8 mouse cellular contexts compared by ENCODE assay signal in the genomic region with DNA sequence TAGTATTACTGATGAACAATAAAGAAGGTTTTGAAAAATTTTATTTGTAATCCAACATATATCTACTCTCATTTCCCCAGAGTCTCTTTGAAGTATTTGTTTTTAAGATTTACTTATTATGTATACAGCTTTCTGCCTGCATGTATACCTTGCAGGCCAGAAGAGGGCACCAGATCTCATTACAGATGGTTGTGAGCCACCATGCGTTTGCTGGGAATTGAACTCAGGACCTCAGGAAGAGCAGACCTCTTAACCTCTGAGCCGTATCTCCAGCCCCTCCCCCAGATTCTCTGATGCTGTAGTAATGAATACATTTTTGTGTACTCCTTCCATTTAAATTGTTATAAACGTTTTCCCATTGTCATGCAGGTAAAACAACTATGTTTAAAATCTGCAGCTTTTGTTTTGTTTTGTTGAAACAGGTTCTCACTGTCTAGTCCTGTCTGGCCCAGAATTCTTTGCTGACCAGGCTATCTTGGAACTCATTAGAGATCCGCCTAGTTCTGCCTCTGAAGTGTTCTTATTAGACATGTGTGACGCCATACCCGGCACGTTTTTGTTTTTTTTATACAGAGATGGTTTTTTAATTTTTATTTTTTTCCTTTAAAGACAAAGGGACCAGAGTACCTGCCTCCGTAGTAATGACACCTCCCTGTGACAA. TPM values are rescaled to one million over a fixed set of nuclear protein-coding genes. Genes with fewer than 3 reads are reported as not detected.
DNase-seq lines count a peak whose midpoint lies in the region; ATAC-seq and TF ChIP-seq lines count a peak whose summit lies in the region.

No protein-coding gene starts in this region.

- no peaks in the 10 kb centered on the region for H3K27me3 ChIP-seq in kidney, embryonic 16.5 days (ENCODE audit: insufficient read depth, low read length)
- no peaks in the 10 kb centered on the region for H3K27me3 ChIP-seq in hindbrain, embryonic 11.5 days (ENCODE audit: control insufficient read depth, insufficient read depth, low read length)
- no peaks in the 10 kb centered on the region for H3K27me3 ChIP-seq in midbrain, embryonic 11.5 days (ENCODE audit: control insufficient read depth, insufficient read depth, low read length)

- peak overlapping the region; percentile 91 for H3K9ac ChIP-seq in kidney, embryonic 16.5 days (replicated peaks; ENCODE audit: low read length)
- peak overlapping the region; percentile 89; the same call in 1 of the 2 replicates for H3K9ac ChIP-seq in hindbrain, embryonic 11.5 days (ENCODE audit: low read depth, low read length)
- no peak overlapping the region; the same call in 1 of the 2 replicates for H3K9ac ChIP-seq in midbrain, embryonic 11.5 days (ENCODE audit: low read length)

- peak; percentile 78; the same call in 1 of the 2 replicates for ATAC-seq in kidney, embryonic 16.5 days (ENCODE audit: low FRiP score, low TSS enrichment)
- peak; percentile 83 for ATAC-seq in hindbrain, embryonic 11.5 days (ENCODE audit: low FRiP score)
- ATAC-seq in midbrain, embryonic 11.5 days (ENCODE audit: low FRiP score), result peak; percentile 45

- H3K4me2 ChIP-seq in kidney, embryonic 16.5 days (replicated peaks; ENCODE audit: low read depth, low read length), result peak overlapping the region; percentile 76
- H3K4me2 ChIP-seq in hindbrain, embryonic 11.5 days (replicated peaks; ENCODE audit: low read depth, low read length), result no peak overlapping the region; the same call in 1 of the 2 replicates
- peak overlapping the region; percentile 90; the same call in 1 of the 2 replicates for H3K4me2 ChIP-seq in midbrain, embryonic 11.5 days

- TF ChIP-seq CTCF in bone marrow, adult 2 months (IDR thresholded peaks at IDR 0.05; ENCODE audit: control insufficient read depth, insufficient read depth, low read length), result no peak

- H3K9me3 ChIP-seq in kidney, embryonic 16.5 days (ENCODE audit: low read length), result peaks cover 13% of the 10 kb centered on the region
- H3K9me3 ChIP-seq in hindbrain, embryonic 11.5 days (ENCODE audit: control insufficient read depth, low read length), result 0 out of 2 replicates have a peak, but pooled peaks cover 3% of the 10 kb centered on the region
- H3K9me3 ChIP-seq in midbrain, embryonic 11.5 days (ENCODE audit: control insufficient read depth, low read length), result peaks cover 4% of the 10 kb centered on the region; the same call in 1 of the 2 replicates

- peak overlapping the region; percentile 88 for H3K4me3 ChIP-seq in kidney, embryonic 16.5 days (ENCODE audit: low read length)
- H3K4me3 ChIP-seq in bone marrow, adult 2 months (replicated peaks; ENCODE audit: control insufficient read depth, low read depth, low read length), result peak overlapping the region; percentile 78
- peak overlapping the region; percentile 97 for H3K4me3 ChIP-seq in hindbrain, embryonic 11.5 days (ENCODE audit: low read depth, low read length)
- peak overlapping the region; percentile 96 for H3K4me3 ChIP-seq in midbrain, embryonic 11.5 days (ENCODE audit: low read depth, low read length)

- 25% methylated on average over 8 of the region's 8 CpGs for WGBS in kidney, embryonic 16.5 days
- WGBS in bone marrow, adult 2 months, result 33% methylated on average over 8 of the region's 8 CpGs
- WGBS in hindbrain, embryonic 11.5 days, result 39% methylated on average over 8 of the region's 8 CpGs
- 34% methylated on average over 8 of the region's 8 CpGs for WGBS in midbrain, embryonic 11.5 days

- no peak for TF ChIP-seq POLR2A in bone marrow, adult 2 months (IDR thresholded peaks at IDR 0.05; ENCODE audit: borderline replicate concordance, control insufficient read depth, low read depth, low read length)

- no peak for DNase-seq in kidney, postnatal 14 days
- DNase-seq in hindbrain, embryonic 11.5 days (ENCODE audit: low spot score), result no peak
- no peak for DNase-seq in midbrain, embryonic 11.5 days (ENCODE audit: low spot score, missing footprints)
- no peak for DNase-seq in layer of hippocampus, postnatal 14 days (ENCODE audit: low spot score in 2 of 2)
- no peak for DNase-seq in frontal cortex, postnatal 25 days (ENCODE audit: low spot score in 2 of 2)
- no peak for DNase-seq in spleen, adult 18-20 months

- H3K27ac ChIP-seq in kidney, embryonic 16.5 days (ENCODE audit: low read length), result no peak overlapping the region
- H3K27ac ChIP-seq in bone marrow, adult 2 months (ENCODE audit: control insufficient read depth, insufficient read depth, low read depth, low read length, poor library complexity), result no peak overlapping the region
- no peak overlapping the region for H3K27ac ChIP-seq in hindbrain, embryonic 11.5 days (ENCODE audit: low read depth, low read length)
- H3K27ac ChIP-seq in midbrain, embryonic 11.5 days (ENCODE audit: low read depth, low read length), result no peak overlapping the region

- peaks cover 24% of the 10 kb centered on the region for H3K36me3 ChIP-seq in kidney, embryonic 16.5 days (ENCODE audit: insufficient read depth, low read length)
- H3K36me3 ChIP-seq in hindbrain, embryonic 11.5 days (ENCODE audit: control insufficient read depth, insufficient read depth, low read length), result peaks cover 8% of the 10 kb centered on the region; the same call in 1 of the 2 replicates
- peaks cover 2% of the 10 kb centered on the region; the same call in 1 of the 2 replicates for H3K36me3 ChIP-seq in midbrain, embryonic 11.5 days (ENCODE audit: control insufficient read depth, insufficient read depth, low read length)

- peaks cover 9% of the 10 kb centered on the region for H3K4me1 ChIP-seq in kidney, embryonic 16.5 days (ENCODE audit: insufficient read depth, low read length)
- peaks cover 2% of the 10 kb centered on the region for H3K4me1 ChIP-seq in bone marrow, adult 2 months (ENCODE audit: control insufficient read depth, insufficient read depth, low read length)
- no peaks in the 10 kb centered on the region for H3K4me1 ChIP-seq in hindbrain, embryonic 11.5 days (replicated peaks; ENCODE audit: control insufficient read depth, insufficient read depth, low read length)
- H3K4me1 ChIP-seq in midbrain, embryonic 11.5 days (ENCODE audit: control insufficient read depth, insufficient read depth, low read length), result peaks cover 7% of the 10 kb centered on the region

RNA-seq across cellular contexts. Expression of gene Gfm1, which starts 0.4 kb away (rescaled TPM):
- polyA plus RNA-seq in kidney, embryonic 16.5 days (2015; fragmentation: Nextera tagmentation; extraction: Ambion mirVana), result 63.5 and 66.3 TPM in 2 replicates
- polyA plus RNA-seq in bone marrow, adult 2 months (2011; ENCODE audit: insufficient read depth, insufficient read length, low replicate concordance, missing spikeins), result 8.0 and 13.0 TPM in 2 replicates
- polyA plus RNA-seq in hindbrain, embryonic 11.5 days (2014; fragmentation: Nextera tagmentation; extraction: Ambion mirVana), result 46.3 and 51.8 TPM in 2 replicates
- polyA plus RNA-seq in midbrain, embryonic 11.5 days (2014; fragmentation: Nextera tagmentation; extraction: Ambion mirVana), result 49.9 and 51.9 TPM in 2 replicates
- 10 to 100 TPM; 52.8 to 55.3 TPM for total RNA-seq in layer of hippocampus, postnatal 14 days (2021)

RNA-seq across cellular contexts. Expression of gene Lxn, which starts 34.3 kb away (rescaled TPM):
- 67.2 and 69.6 TPM in 2 replicates for polyA plus RNA-seq in kidney, embryonic 16.5 days (2015; fragmentation: Nextera tagmentation; extraction: Ambion mirVana)
- 5.6 and 7.7 TPM in 2 replicates for polyA plus RNA-seq in bone marrow, adult 2 months (2011; ENCODE audit: insufficient read depth, insufficient read length, low replicate concordance, missing spikeins)
- polyA plus RNA-seq in hindbrain, embryonic 11.5 days (2014; fragmentation: Nextera tagmentation; extraction: Ambion mirVana), result 82.7 and 88.8 TPM in 2 replicates
- polyA plus RNA-seq in midbrain, embryonic 11.5 days (2014; fragmentation: Nextera tagmentation; extraction: Ambion mirVana), result 65.2 and 65.3 TPM in 2 replicates
- total RNA-seq in layer of hippocampus, postnatal 14 days (2021), result 10 to 100 TPM; 45.2 to 51.7 TPM

RNA-seq across cellular contexts. Expression of gene Gm17402, which starts 54.5 kb away (rescaled TPM):
- polyA plus RNA-seq in kidney, embryonic 16.5 days (2015; fragmentation: Nextera tagmentation; extraction: Ambion mirVana), result not detected in 2 replicates
- not detected in 2 replicates for polyA plus RNA-seq in bone marrow, adult 2 months (2011; ENCODE audit: insufficient read depth, insufficient read length, low replicate concordance, missing spikeins)
- polyA plus RNA-seq in hindbrain, embryonic 11.5 days (2014; fragmentation: Nextera tagmentation; extraction: Ambion mirVana), result not detected in 2 replicates
- polyA plus RNA-seq in midbrain, embryonic 11.5 days (2014; fragmentation: Nextera tagmentation; extraction: Ambion mirVana), result not detected in 2 replicates
- not detected for total RNA-seq in layer of hippocampus, postnatal 14 days (2021)

RNA-seq across cellular contexts. Expression of gene Mlf1, which starts 55.6 kb away (rescaled TPM):
- 11.6 and 12.1 TPM in 2 replicates for polyA plus RNA-seq in kidney, embryonic 16.5 days (2015; fragmentation: Nextera tagmentation; extraction: Ambion mirVana)
- polyA plus RNA-seq in bone marrow, adult 2 months (2011; ENCODE audit: insufficient read depth, insufficient read length, low replicate concordance, missing spikeins), result not detected in 2 replicates
- 44.3 and 44.8 TPM in 2 replicates for polyA plus RNA-seq in hindbrain, embryonic 11.5 days (2014; fragmentation: Nextera tagmentation; extraction: Ambion mirVana)
- polyA plus RNA-seq in midbrain, embryonic 11.5 days (2014; fragmentation: Nextera tagmentation; extraction: Ambion mirVana), result 29.2 and 31.7 TPM in 2 replicates
- 1 to 10 TPM; 1.0 to 3.8 TPM for total RNA-seq in layer of hippocampus, postnatal 14 days (2021)
